ENCODE assay signal across 9 mouse cellular contexts in genomic region chr8:88269107-88269875, GRCm38 (mm10). TPM values are rescaled to one million over a fixed set of nuclear protein-coding genes. Genes with fewer than 3 reads are reported as not detected.
DNase-seq lines count a peak whose midpoint lies in the region; ATAC-seq and TF ChIP-seq lines count a peak whose summit lies in the region.
"Had no signal": no experiment of that assay in that cellular context is flagged by ENCODE, and none has a peak within 500 bp of the region (broad histone marks: within the 10 kb centered on the region; RNA-seq: fewer than 3 reads in every experiment).

No protein-coding gene starts in this region.

- H3K4me1 ChIP-seq in forebrain, embryonic 11.5 days (replicated peaks; ENCODE audit: control insufficient read depth, insufficient read depth, low read length): peaks cover 6% of the 10 kb centered on the region; the same call in 1 of the 2 replicates
- H3K4me1 ChIP-seq in forebrain, postnatal 0 days (ENCODE audit: insufficient read depth): no peaks in the 10 kb centered on the region
- peaks cover 12% of the 10 kb centered on the region; the same call in 1 of the 2 replicates for H3K4me1 ChIP-seq in lung, embryonic 14.5 days (ENCODE audit: insufficient read depth)
- no peaks in the 10 kb centered on the region for H3K4me1 ChIP-seq in cerebellum, adult 2 months (ENCODE audit: control insufficient read depth, insufficient read depth, low read length)

- DNase-seq in forebrain, embryonic 11.5 days (ENCODE audit: low spot score): peak; percentile 41
- DNase-seq in forebrain, postnatal 0 days: no peak
- DNase-seq in lung, embryonic 14.5 days: no peak
- DNase-seq in lung, postnatal 10 days: no peak
- DNase-seq in CD4-positive, CD25-positive, alpha-beta regulatory T cell, adult 2 months (ENCODE audit: low read depth, low spot score): peak; percentile 35
- DNase-seq in cerebellum, adult 2 months: no peak
- DNase-seq in Muller cell, postnatal 12 days (ENCODE audit: inconsistent ontology term): no peak
- DNase-seq: lung, postnatal 14 days had no signal

- WGBS in forebrain, embryonic 11.5 days: 65% methylated on average over 7 of the region's 7 CpGs
- whole genome bisulfite sequencing in forebrain, postnatal 0 days: 60% methylated on average over 7 of the region's 7 CpGs
- 63% methylated on average over 7 of the region's 7 CpGs for WGBS in lung, embryonic 14.5 days
- 66% methylated on average over 7 of the region's 7 CpGs for WGBS in cerebellum, adult 2 months

- H3K27ac ChIP-seq in forebrain, embryonic 11.5 days (ENCODE audit: low read depth, low read length): no peak overlapping the region
- H3K27ac ChIP-seq in forebrain, postnatal 0 days (ENCODE audit: low read depth, low read length): no peak overlapping the region
- no peak overlapping the region for H3K27ac ChIP-seq in lung, embryonic 14.5 days (ENCODE audit: low read depth)
- no peak overlapping the region for H3K27ac ChIP-seq in cerebellum, adult 2 months (ENCODE audit: insufficient read depth, low read length)

- H3K27me3 ChIP-seq in forebrain, embryonic 11.5 days (ENCODE audit: control insufficient read depth, insufficient read depth, low read length): peaks cover 16% of the 10 kb centered on the region; the same call in 1 of the 2 replicates
- no peaks in the 10 kb centered on the region; the same call in 1 of the 2 replicates for H3K27me3 ChIP-seq in forebrain, postnatal 0 days (ENCODE audit: insufficient read depth, low read length)
- peaks cover 9% of the 10 kb centered on the region; the same call in 1 of the 2 replicates for H3K27me3 ChIP-seq in lung, embryonic 14.5 days (ENCODE audit: insufficient read depth, low read length)
- no peaks in the 10 kb centered on the region for H3K27me3 ChIP-seq in cerebellum, adult 2 months (ENCODE audit: control insufficient read depth, insufficient read depth, low read length)

- H3K4me2 ChIP-seq in forebrain, embryonic 11.5 days (ENCODE audit: low read depth, low read length, severe bottlenecking): no peak overlapping the region
- H3K4me2 ChIP-seq in forebrain, postnatal 0 days (ENCODE audit: low read depth): no peak overlapping the region
- no peak overlapping the region for H3K4me2 ChIP-seq in lung, embryonic 14.5 days

- H3K9me3 ChIP-seq in forebrain, embryonic 11.5 days (ENCODE audit: control insufficient read depth, low read length): no peaks in the 10 kb centered on the region
- no peaks in the 10 kb centered on the region for H3K9me3 ChIP-seq in forebrain, postnatal 0 days (ENCODE audit: low read length)
- H3K9me3 ChIP-seq in lung, embryonic 14.5 days (ENCODE audit: low read depth, low read length): no peaks in the 10 kb centered on the region

- no peaks in the 10 kb centered on the region for H3K36me3 ChIP-seq in forebrain, embryonic 11.5 days (ENCODE audit: control insufficient read depth, insufficient read depth, low read length)
- H3K36me3 ChIP-seq in forebrain, postnatal 0 days (ENCODE audit: insufficient read depth): no peaks in the 10 kb centered on the region
- H3K36me3 ChIP-seq in lung, embryonic 14.5 days (ENCODE audit: insufficient read depth): no peaks in the 10 kb centered on the region

- no peak overlapping the region for H3K9ac ChIP-seq in forebrain, embryonic 11.5 days (ENCODE audit: low read length)
- no peak overlapping the region for H3K9ac ChIP-seq in forebrain, postnatal 0 days
- no peak overlapping the region for H3K9ac ChIP-seq in lung, embryonic 14.5 days

- TF ChIP-seq POLR2A in cerebellum, adult 2 months (IDR thresholded peaks at IDR 0.05; ENCODE audit: borderline replicate concordance, insufficient read depth, low read length): no peak

- no peak; the same call in 1 of the 2 replicates for TF ChIP-seq CTCF in forebrain, postnatal 0 days (IDR thresholded peaks at IDR 0.05; ENCODE audit: low read depth)
- TF ChIP-seq CTCF in lung, embryonic 14.5 days (IDR thresholded peaks at IDR 0.05; ENCODE audit: low read depth): peak; percentile 52
- no peak for TF ChIP-seq CTCF in cerebellum, adult 2 months (IDR thresholded peaks at IDR 0.05; ENCODE audit: borderline replicate concordance, insufficient read depth, low read depth, low read length)

- no peak for ATAC-seq in forebrain, embryonic 11.5 days (replicated peaks; ENCODE audit: low FRiP score)
- no peak for ATAC-seq in forebrain, postnatal 0 days
- ATAC-seq in lung, embryonic 14.5 days (ENCODE audit: insufficient read depth): no peak
- peak; percentile 78 for ATAC-seq in granulocyte monocyte progenitor cell, adult 5-6 weeks (replicated peaks; ENCODE audit: poor library complexity, severe bottlenecking)

- H3K4me3 ChIP-seq in forebrain, embryonic 11.5 days (ENCODE audit: low read depth, low read length): no peak overlapping the region
- no peak overlapping the region for H3K4me3 ChIP-seq in forebrain, postnatal 0 days (ENCODE audit: low read depth, low read length)
- no peak overlapping the region for H3K4me3 ChIP-seq in lung, embryonic 14.5 days (ENCODE audit: low read depth, low read length)
- H3K4me3 ChIP-seq in cerebellum, adult 2 months (replicated peaks; ENCODE audit: insufficient read depth, low read depth, low read length): no peak overlapping the region

RNA-seq across cellular contexts. Expression of gene Adcy7, which starts 2.9 kb away (rescaled TPM):
- polyA plus RNA-seq in forebrain, embryonic 11.5 days (2014; fragmentation: Nextera tagmentation; extraction: Ambion mirVana): 3.0 and 3.4 TPM in 2 replicates
- total RNA-seq in forebrain, postnatal 0 days (2014; rRNA removed): 7.2 and 9.4 TPM in 2 replicates
- polyA plus RNA-seq in forebrain, postnatal 0 days (2015; fragmentation: Nextera tagmentation; extraction: Ambion mirVana): 2.2 and 4.0 TPM in 2 replicates
- 11.3 and 12.4 TPM in 2 replicates for polyA plus RNA-seq in lung, embryonic 14.5 days (2014; fragmentation: Nextera tagmentation; extraction: Ambion mirVana)
- total RNA-seq in granulocyte monocyte progenitor cell, adult 5-6 weeks (2014; fragmentation: Nextera tagmentation): 41.0 and 43.7 TPM in 2 replicates
- 32.9 and 35.0 TPM in 2 replicates for total RNA-seq in granulocyte monocyte progenitor cell, adult 5-6 weeks (2017)
- 3.9 and 5.4 TPM in 2 replicates for polyA plus RNA-seq in cerebellum, adult 2 months (2012; rRNA removed)

Comparison
In these comparisons a context has a peak if more than half of its experiments do, and no peak if none do; other contexts are left out.
1. DNase-seq: peak in forebrain, embryonic 11.5 days (single experiment) and CD4-positive, CD25-positive, alpha-beta regulatory T cell, adult 2 months (single experiment); none in forebrain, postnatal 0 days (single experiment), lung, embryonic 14.5 days (single experiment), lung, postnatal 10 days (single experiment), cerebellum, adult 2 months (0 of 2) and Muller cell, postnatal 12 days (single experiment).